Mouse (Mus musculus): Measurements from ENCODE around the gene Fat3.

Fat3 gene

GRCm38 (mm10) chr9:16113936-16114642 is 387.0 kb downstream of the Fat3 start:
- no peak for DNase-seq

DNA sequence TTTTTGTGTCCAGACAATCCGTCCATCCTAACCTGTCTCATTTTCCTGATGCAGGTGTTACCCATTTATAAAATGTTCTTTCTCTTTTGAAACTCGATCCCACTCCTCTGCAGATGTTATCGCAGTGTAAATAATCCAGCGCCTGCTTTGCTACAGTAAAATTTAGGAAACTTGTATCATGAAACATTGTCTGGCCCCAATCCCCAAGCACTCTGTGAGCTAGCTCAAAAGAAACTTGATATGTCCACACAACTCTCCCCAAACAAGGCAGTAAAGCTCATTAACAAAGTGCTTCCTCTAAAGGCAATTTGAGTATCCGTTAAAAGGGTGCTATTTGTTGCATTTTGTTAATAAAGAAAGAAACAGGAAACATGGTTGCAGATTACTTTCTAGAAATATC is 393.2 kb downstream of the Fat3 start:
- DNase-seq = no peak

DNA sequence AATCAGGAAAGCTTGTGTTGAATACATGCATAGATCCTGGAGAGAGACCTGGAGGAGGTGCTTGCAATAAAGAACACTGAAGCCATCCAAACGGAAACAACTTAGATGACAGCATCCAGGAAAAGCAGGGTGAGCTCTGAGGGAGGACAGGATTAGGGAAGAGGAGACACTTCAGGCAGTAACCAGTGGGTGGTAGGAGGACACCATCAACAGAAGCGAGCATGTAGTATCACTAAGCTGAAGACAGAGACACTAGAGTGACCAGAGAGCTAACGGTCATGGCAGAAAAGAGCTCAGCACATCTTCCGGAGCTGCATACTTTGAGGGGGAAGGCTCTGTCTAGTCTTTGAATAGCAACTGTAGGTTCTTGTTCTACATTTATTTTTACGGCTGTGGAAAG is 393.7 kb downstream of the Fat3 start:
- no peak for DNase-seq

GRCm38 (mm10) chr9:16098553-16098952 is 402.5 kb downstream of the Fat3 start:
- no peak for DNase-seq

- no peak for DNase-seq
Observed at GRCm38 (mm10) chr9:16093047-16093668, 407.9 kb downstream of the Fat3 start.

GRCm38 (mm10) chr9:16092051-16092967 is 408.8 kb downstream of the Fat3 start:
- DNase-seq = no peak

DNA sequence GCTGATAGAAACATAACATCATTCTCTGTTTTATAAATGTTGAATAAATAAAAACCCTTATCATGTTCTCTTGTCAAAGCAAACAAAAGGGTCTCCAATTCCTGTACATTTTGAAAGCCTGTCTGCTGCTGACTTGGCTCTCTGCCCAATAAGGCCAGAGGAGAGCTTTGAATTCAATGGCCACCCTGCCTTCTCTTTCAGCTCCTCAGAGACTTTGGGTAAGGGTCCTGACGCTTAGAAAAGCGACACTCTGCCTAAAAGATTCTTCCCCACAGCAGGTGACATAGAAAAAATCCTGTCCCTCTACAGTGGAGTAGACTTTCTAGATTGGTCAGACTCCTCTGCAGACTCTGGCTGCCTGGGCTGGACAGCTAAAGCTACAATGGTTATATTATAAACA is 421.8 kb downstream of the Fat3 start:
- DNase-seq = no peak

DNA sequence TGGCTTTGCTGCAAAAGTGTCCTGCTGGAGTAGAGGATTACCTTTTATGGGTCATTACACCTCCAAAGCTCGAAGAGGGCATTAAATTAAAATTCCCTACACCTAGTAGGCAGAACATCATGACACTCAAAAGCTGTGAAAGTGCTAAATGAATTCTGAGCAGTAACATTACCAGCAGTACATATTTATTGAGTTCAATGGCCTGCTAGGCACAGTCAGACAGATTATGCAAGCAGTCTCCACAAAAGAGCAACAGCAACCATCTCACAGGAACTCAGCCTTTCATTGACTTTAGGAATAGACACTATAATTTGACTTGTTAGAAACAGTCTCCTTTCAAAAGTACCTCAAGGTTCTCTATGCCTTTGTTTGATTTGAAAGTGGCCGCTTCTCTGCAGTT is 426.4 kb downstream of the Fat3 start:
- no peak for DNase-seq

DNA sequence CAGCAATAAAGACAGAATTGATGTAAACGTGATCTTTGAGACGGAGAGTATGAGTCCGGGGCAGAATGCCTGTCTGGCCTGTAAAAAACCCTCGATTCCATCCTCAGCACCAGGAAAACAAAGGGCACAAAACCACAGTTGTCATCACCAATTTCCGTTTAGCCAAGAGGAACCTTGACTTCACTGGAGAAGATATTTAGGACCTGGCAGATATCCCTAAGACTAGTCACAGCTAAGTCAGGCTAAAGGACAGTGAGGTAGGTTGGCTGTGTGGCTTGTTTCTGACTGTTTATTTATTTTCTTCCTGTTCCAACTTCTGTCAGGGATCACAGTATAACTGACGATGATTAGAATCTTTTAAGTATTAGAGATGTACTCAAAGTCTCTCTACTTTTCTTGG is 427.0 kb downstream of the Fat3 start:
- no peak for DNase-seq

GRCm38 (mm10) chr9:16063447-16063846 is 437.6 kb downstream of the Fat3 start:
- no peak for DNase-seq

- DNase-seq = no peak
Observed at GRCm38 (mm10) chr9:16062472-16062871, 438.6 kb downstream of the Fat3 start.

DNA sequence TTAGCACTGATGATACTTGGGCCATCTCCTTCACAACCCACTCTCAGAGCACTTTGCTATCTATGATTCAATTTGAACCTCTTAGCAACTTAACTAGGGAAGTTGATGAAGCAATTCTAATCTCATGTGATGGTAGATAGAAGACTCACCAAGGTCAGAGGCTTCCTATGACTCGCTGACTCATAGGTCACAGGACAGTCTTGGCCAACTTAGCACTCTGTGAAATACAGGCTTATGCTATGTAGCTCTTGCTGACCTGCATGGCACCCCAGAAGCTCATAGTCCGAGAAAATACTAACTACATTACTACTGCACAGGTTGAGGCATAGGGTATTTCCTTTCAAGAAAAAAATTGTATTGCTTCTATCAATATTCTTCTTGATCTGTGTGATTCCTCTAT is 454.4 kb downstream of the Fat3 start:
- DNase-seq = no peak

- DNase-seq = no peak
Observed at GRCm38 (mm10) chr9:16037375-16037774, 463.7 kb downstream of the Fat3 start.

GRCm38 (mm10) chr9:16036346-16036745 is 464.7 kb downstream of the Fat3 start:
- no peak for DNase-seq

DNA sequence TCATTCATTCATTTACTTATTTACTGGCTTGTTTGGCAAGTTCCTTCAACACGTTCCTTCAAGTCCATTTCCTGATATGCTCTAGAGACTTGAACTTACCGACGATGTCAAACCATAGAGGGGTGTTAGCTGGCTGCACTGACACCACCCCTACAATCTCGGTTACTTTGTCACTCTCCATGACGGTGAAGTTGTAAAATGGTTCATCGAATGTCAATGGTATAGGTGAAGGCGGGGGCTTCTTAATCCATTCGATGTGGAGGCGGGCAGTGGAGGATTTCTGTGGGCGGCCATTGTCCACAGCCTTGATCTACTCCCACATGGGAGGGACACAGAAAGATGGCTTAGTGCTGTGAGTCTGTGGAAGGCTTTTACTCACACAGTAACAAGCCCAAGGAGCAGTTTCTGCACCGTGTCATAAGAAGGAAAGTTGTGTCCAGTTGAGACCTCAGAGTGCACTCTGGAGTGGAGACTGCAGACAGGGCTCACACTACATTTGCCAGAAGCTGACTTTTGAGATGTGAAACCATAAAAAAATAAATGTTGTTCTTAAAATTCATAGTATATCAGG is 471.3 kb downstream of the Fat3 start:
- DNase-seq = no peak

DNA sequence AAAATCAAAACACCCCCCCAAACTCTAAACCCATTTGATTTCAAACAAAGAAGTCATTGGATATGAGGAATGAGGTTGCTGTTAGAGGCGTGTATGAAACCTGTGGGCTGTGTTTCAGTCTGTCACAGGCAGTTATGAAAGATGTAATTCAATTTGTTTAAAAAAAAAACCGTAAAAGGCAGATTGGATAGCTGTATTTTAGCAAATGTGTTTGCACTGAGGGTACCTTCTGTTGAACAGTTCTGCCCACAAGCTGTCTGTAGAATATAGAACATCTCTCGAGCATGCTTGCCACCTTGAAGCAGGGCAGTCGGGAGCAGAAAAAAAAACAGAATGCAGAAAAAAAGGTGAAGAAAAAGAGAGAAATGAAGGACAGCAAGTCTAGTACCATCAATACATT is 472.0 kb downstream of the Fat3 start:
- DNase-seq = no peak

GRCm38 (mm10) chr9:16028394-16028911 is 472.6 kb downstream of the Fat3 start:
- no peak for DNase-seq

GRCm38 (mm10) chr9:16026054-16026453 is 475.0 kb downstream of the Fat3 start:
- no peak for DNase-seq

DNA sequence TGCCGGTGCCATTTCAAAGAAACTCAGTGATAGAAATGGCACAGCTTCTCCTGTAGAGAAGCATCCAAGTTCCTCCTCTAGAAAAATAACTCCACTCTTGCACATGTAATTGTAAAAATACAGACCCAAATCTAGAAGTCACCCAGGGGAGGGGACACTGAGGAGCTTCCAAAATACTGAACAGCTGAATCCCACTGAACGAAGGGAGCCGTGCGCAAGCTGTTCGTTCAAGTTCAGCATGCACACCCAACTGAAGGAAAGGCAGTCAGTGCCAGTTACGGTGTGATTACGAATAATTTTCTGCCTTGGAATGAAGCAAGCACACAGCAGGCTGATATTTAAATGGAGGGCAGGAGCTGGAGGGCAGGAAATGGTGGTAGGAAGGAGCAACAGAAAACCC is 476.4 kb downstream of the Fat3 start:
- no peak for DNase-seq

DNA sequence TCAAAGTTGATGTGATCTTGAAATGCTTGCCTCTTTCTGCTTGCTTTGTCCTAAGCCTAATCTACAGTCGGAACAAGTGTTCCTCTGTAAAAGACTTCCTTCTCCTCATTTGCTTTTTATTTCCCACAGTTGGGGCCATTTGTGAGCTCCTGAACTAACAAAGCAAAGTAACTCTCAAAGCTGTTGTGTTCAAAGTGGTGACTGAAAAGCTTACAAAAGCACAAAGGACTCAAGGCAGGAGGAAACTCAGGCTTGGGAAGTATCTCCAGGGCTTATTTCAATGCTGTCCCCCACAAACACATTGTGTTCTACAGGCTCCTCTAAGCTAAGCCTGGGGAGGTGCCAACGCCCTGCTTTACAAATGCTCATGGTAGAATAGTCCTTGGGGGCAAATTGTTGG is 487.0 kb downstream of the Fat3 start:
- no peak for DNase-seq

DNA sequence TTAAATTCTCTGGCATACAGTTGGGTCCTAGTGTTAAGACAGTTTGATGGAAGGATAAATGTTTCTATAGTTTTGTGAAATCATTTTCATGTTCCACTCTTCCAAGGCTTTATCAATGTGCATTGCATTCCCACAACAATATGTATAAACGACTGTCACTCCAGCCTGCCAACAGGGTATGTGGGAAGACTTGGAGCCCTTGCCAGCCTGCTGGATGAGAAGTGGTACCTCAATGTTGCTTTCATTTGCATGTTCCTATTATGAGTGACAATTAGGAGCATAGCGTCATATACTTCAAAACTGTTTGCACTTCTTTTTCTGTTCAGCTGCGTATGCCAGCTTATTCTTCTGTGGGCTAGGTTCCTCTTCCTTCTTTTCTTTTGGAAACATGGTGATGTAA is 489.7 kb downstream of the Fat3 start:
- no peak for DNase-seq

DNA sequence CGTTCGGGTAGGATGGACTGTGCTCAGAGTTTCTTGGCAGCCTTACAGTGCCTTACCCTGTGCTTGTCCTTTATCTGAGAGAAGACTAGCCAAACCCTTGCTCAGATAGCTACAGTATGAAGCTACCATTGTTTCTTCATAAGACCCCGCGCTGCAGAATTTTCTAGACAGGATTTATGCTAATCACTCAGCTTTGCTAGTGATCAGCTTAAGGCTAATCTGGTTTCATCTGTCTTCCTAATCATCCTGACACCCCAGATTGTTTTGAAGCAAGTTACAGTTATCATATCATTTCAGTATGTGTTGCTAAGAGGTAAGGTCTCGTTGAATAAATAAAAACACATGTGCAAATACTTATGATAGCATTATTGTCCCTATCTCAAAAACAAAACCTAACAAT is 493.6 kb downstream of the Fat3 start:
- no peak for DNase-seq

DNA sequence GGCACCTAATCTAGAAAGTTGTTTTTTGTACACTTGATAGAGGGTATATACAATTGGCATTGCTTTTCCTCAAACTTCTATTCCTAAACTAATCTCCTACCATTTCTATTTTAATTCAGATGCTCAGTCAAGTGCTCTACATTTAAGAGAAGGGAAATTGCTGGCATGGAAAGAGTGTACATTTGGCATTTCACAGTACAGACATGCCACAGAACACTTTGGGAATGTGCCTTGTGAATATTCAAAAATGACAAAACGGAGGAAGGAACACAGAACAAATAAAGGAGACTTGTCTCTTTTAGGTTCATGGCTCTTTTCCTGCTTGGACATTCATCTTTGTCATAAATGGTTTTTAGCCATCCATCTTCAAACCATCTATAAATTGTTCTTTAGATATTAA is 498.1 kb downstream of the Fat3 start:
- DNase-seq = no peak

Measured in lung, postnatal 36 days (tissue).